Mouse (Mus musculus): ENCODE results near the gene Abhd12.

DNA sequence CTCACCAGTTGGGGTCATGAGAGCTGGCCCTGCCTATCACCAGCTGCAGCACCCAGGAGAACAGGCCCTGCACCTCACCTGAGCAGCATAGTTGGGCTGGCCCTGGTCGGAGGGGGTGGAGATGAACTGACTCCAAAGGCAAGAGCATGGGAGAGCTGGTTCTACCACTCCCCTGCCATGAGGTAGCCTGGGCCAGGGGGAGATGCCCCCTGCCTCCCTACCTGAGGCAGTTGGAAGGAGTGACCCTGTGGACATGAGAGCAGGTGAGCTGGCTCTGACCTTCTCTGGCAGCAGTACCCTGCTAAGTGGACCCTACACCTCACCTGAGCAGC lies 19.8 kb downstream of the Abhd12 start:
- no peak for TF ChIP-seq CTCF (conservative IDR thresholded peaks at IDR 0.05; ENCODE audit: insufficient read depth, insufficient read length, low read depth, low read length)
- TF ChIP-seq POLR2A (IDR thresholded peaks at IDR 0.05; ENCODE audit: low read depth, low read length): no peak
